Mouse (Mus musculus) olfactory bulb, adult 2 months (tissue): ENCODE data around the gene Atg10.

Experiments used
- CTCF ChIP-seq: fragments of 200-500 bp; IDR thresholded peaks from 2 replicates; pipeline ENCODE4 v1.5.1; 2012; ENCODE audit warnings: low read depth, mild to moderate bottlenecking, low read length, moderate library complexity; ENCODE audit not compliant: insufficient read depth
- POLR2A ChIP-seq: fragments of 200-500 bp; IDR thresholded peaks from 2 replicates; pipeline ENCODE4 v1.6.1; 2012; ENCODE audit warnings: mild to moderate bottlenecking, low read depth, low read length, moderate library complexity; ENCODE audit not compliant: insufficient read depth

DNA sequence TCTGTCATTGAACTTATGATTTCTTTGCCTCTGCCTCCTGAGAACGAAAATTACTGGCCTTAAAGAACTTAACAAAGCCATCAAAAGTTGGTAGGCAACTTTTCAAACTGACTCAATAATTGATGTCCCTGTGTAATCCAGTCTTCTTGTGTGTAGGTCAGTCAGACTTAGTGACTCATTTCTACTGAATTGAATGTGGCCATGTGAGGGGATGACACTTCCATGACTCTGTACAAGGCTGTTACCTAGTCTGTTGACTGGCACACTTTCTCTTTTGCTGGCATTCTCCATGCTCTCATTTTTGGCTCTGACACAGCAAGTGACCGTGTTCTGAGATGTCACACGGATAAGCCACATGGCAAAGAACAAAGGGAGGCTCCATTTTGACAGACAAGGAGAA is 246.7 kb downstream of the Atg10 start:
- no peak for TF ChIP-seq POLR2A
- TF ChIP-seq CTCF: no peak
